In the genomic region with DNA sequence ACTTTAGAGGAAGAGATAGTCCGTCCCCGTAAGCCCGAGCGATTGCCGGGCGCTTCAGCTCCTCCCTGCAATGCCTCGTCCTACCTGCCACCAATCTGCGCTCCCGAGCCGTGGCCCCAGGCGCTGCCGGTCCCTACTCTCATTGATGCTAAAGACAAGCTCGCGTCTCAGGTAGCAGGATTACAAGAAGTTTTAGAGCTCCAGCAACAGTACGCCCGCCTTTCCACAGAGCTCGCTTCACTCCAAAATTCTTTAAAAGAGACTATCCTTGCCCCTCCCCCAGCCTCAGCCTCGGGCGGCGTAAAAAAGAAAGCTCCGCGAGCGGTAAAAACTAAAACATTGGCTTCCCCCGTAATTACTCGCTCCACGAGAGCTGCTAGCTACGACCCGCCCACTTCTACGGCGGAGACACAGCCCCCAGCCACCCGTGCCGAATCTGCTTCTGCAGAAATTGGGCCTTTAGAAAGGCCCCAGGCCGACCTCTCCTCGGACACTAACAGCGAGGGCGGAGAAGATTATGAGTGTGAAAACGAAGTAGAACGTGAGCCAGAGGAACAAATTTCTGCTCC, we compare ENCODE assay signal across 8 mouse cellular contexts. TPM values are rescaled to one million over a fixed set of nuclear protein-coding genes. Genes with fewer than 3 reads are reported as not detected.
A peak's percentile ranks its signal among the peaks of the same experiment; 100 is the strongest.
DNase-seq lines count a peak whose midpoint lies in the region; ATAC-seq and TF ChIP-seq lines count a peak whose summit lies in the region.

No protein-coding gene starts in this region.

- peak overlapping the region; percentile 86 for H3K4me2 ChIP-seq in forebrain, embryonic 11.5 days (ENCODE audit: low read depth, low read length, severe bottlenecking)
- H3K4me2 ChIP-seq in heart, postnatal 0 days (ENCODE audit: low read depth, low read length) = peak overlapping the region; percentile 96
- H3K4me2 ChIP-seq in neural tube, embryonic 14.5 days (ENCODE audit: low read depth, low read length) = peak overlapping the region; percentile 81

- DNase-seq in ES-CJ7 (ENCODE audit: low read depth, low spot score) = peak; percentile 81
- peak; percentile 43 for DNase-seq in c-Kit-positive CD71-negative TER-119-negative erythroid progenitor cells, embryonic 14.5 days (ENCODE audit: low read depth)
- DNase-seq in forebrain, embryonic 11.5 days (ENCODE audit: low spot score) = peak; percentile 85
- DNase-seq in heart, postnatal 0 days (ENCODE audit: low spot score) = peak; percentile 46
- DNase-seq in kidney, postnatal 25 days = peak; percentile 55 to 70
- DNase-seq in lung, adult 18-20 months = peak; percentile 45 to 57
- peak; percentile 80 for DNase-seq in testis, postnatal 10 days (ENCODE audit: low spot score)

- peak; percentile 19 for TF ChIP-seq CTCF in heart, postnatal 0 days (IDR thresholded peaks at IDR 0.05; ENCODE audit: low read depth)

- peak overlapping the region; percentile 73 for H3K9ac ChIP-seq in forebrain, embryonic 11.5 days (ENCODE audit: low read length)
- H3K9ac ChIP-seq in heart, postnatal 0 days (replicated peaks; ENCODE audit: low read depth, low read length) = peak overlapping the region; percentile 74
- peak overlapping the region; percentile 57 for H3K9ac ChIP-seq in neural tube, embryonic 14.5 days (replicated peaks; ENCODE audit: low read depth, low read length)

- peak overlapping the region; percentile 53 for H3K4me3 ChIP-seq in forebrain, embryonic 11.5 days (ENCODE audit: low read depth, low read length)
- peak overlapping the region; percentile 68 for H3K4me3 ChIP-seq in heart, postnatal 0 days (ENCODE audit: low read depth, low read length)
- peak overlapping the region; percentile 53 for H3K4me3 ChIP-seq in neural tube, embryonic 14.5 days (ENCODE audit: low read depth, low read length)

- H3K36me3 ChIP-seq in forebrain, embryonic 11.5 days (ENCODE audit: control insufficient read depth, insufficient read depth, low read length) = no peaks in the 10 kb centered on the region
- no peaks in the 10 kb centered on the region for H3K36me3 ChIP-seq in heart, postnatal 0 days (replicated peaks; ENCODE audit: control insufficient read depth, insufficient read depth, low read length)
- no peaks in the 10 kb centered on the region for H3K36me3 ChIP-seq in neural tube, embryonic 14.5 days (ENCODE audit: control insufficient read depth, insufficient read depth, low read length)

- H3K27me3 ChIP-seq in forebrain, embryonic 11.5 days (ENCODE audit: control insufficient read depth, insufficient read depth, low read length) = peaks cover 4% of the 10 kb centered on the region; the same call in 1 of the 2 replicates
- no peaks in the 10 kb centered on the region for H3K27me3 ChIP-seq in heart, postnatal 0 days (ENCODE audit: control insufficient read depth, insufficient read depth, low read length)
- H3K27me3 ChIP-seq in neural tube, embryonic 14.5 days (ENCODE audit: control insufficient read depth, insufficient read depth, low read length) = no peaks in the 10 kb centered on the region

- 0 out of 2 replicates have a peak, but pooled peaks cover 6% of the 10 kb centered on the region for H3K4me1 ChIP-seq in forebrain, embryonic 11.5 days (replicated peaks; ENCODE audit: control insufficient read depth, insufficient read depth, low read length)
- H3K4me1 ChIP-seq in heart, postnatal 0 days (ENCODE audit: control insufficient read depth, insufficient read depth) = no peaks in the 10 kb centered on the region
- peaks cover 7% of the 10 kb centered on the region for H3K4me1 ChIP-seq in neural tube, embryonic 14.5 days (ENCODE audit: control insufficient read depth, insufficient read depth, low read length)

- no peak for TF ChIP-seq EP300 in heart, postnatal 0 days (IDR thresholded peaks at IDR 0.05; ENCODE audit: low read depth)

- ATAC-seq in forebrain, embryonic 11.5 days (replicated peaks; ENCODE audit: low FRiP score) = peak; percentile 85
- peak; percentile 73 for ATAC-seq in heart, postnatal 0 days (ENCODE audit: insufficient read depth, low read depth)
- peak; percentile 57 for ATAC-seq in neural tube, embryonic 14.5 days (ENCODE audit: low read depth)

- WGBS in forebrain, embryonic 11.5 days = under 1% methylated on average over 38 of the region's 38 CpGs
- under 1% methylated on average over 38 of the region's 38 CpGs for WGBS in heart, postnatal 0 days
- under 1% methylated on average over 38 of the region's 38 CpGs for WGBS in neural tube, embryonic 14.5 days

- H3K27ac ChIP-seq in forebrain, embryonic 11.5 days (ENCODE audit: low read depth, low read length) = peak overlapping the region; percentile 72
- peak overlapping the region; percentile 90 for H3K27ac ChIP-seq in heart, postnatal 0 days (ENCODE audit: low read depth)
- H3K27ac ChIP-seq in neural tube, embryonic 14.5 days (ENCODE audit: low read depth, low read length) = peak overlapping the region; percentile 45; the same call in 1 of the 2 replicates

- no peaks in the 10 kb centered on the region for H3K9me3 ChIP-seq in forebrain, embryonic 11.5 days (ENCODE audit: control insufficient read depth, low read length)
- H3K9me3 ChIP-seq in heart, postnatal 0 days (replicated peaks; ENCODE audit: control insufficient read depth, low read length) = no peaks in the 10 kb centered on the region
- H3K9me3 ChIP-seq in neural tube, embryonic 14.5 days (ENCODE audit: control insufficient read depth, low read length) = no peaks in the 10 kb centered on the region

RNA-seq across cellular contexts. Expression of a gene that starts 9.9 kb away (rescaled TPM):
- polyA plus RNA-seq in forebrain, embryonic 11.5 days (2014; fragmentation: Nextera tagmentation; extraction: Ambion mirVana) = not detected in 2 replicates
- not detected in 2 replicates for total RNA-seq in heart, postnatal 0 days (2014; rRNA removed; ENCODE audit: low replicate concordance)
- not detected in 2 replicates for polyA plus RNA-seq in heart, postnatal 0 days (2015; fragmentation: Nextera tagmentation; extraction: Ambion mirVana)
- polyA plus RNA-seq in neural tube, embryonic 14.5 days (2014; fragmentation: Nextera tagmentation; extraction: Ambion mirVana) = not detected in 2 replicates

RNA-seq across cellular contexts. Expression of a gene that starts 12.8 kb away (rescaled TPM):
- not detected in 2 replicates for polyA plus RNA-seq in forebrain, embryonic 11.5 days (2014; fragmentation: Nextera tagmentation; extraction: Ambion mirVana)
- not detected in 2 replicates for total RNA-seq in heart, postnatal 0 days (2014; rRNA removed; ENCODE audit: low replicate concordance)
- polyA plus RNA-seq in heart, postnatal 0 days (2015; fragmentation: Nextera tagmentation; extraction: Ambion mirVana) = not detected in 2 replicates
- polyA plus RNA-seq in neural tube, embryonic 14.5 days (2014; fragmentation: Nextera tagmentation; extraction: Ambion mirVana) = not detected in 2 replicates

RNA-seq across cellular contexts. Expression of a gene that starts 19.2 kb away (rescaled TPM):
- polyA plus RNA-seq in forebrain, embryonic 11.5 days (2014; fragmentation: Nextera tagmentation; extraction: Ambion mirVana) = not detected in 2 replicates
- total RNA-seq in heart, postnatal 0 days (2014; rRNA removed; ENCODE audit: low replicate concordance) = not detected in 2 replicates
- not detected in 2 replicates for polyA plus RNA-seq in heart, postnatal 0 days (2015; fragmentation: Nextera tagmentation; extraction: Ambion mirVana)
- not detected in 2 replicates for polyA plus RNA-seq in neural tube, embryonic 14.5 days (2014; fragmentation: Nextera tagmentation; extraction: Ambion mirVana)

RNA-seq across cellular contexts. Expression of a gene that starts 26.0 kb away (rescaled TPM):
- not detected in 2 replicates for polyA plus RNA-seq in forebrain, embryonic 11.5 days (2014; fragmentation: Nextera tagmentation; extraction: Ambion mirVana)
- total RNA-seq in heart, postnatal 0 days (2014; rRNA removed; ENCODE audit: low replicate concordance) = not detected in 2 replicates
- not detected in 2 replicates for polyA plus RNA-seq in heart, postnatal 0 days (2015; fragmentation: Nextera tagmentation; extraction: Ambion mirVana)
- not detected in 2 replicates for polyA plus RNA-seq in neural tube, embryonic 14.5 days (2014; fragmentation: Nextera tagmentation; extraction: Ambion mirVana)

RNA-seq across cellular contexts. Expression of a gene that starts 43.2 kb away (rescaled TPM):
- not detected in 2 replicates for polyA plus RNA-seq in forebrain, embryonic 11.5 days (2014; fragmentation: Nextera tagmentation; extraction: Ambion mirVana)
- not detected in 2 replicates for total RNA-seq in heart, postnatal 0 days (2014; rRNA removed; ENCODE audit: low replicate concordance)
- polyA plus RNA-seq in heart, postnatal 0 days (2015; fragmentation: Nextera tagmentation; extraction: Ambion mirVana) = not detected in 2 replicates
- polyA plus RNA-seq in neural tube, embryonic 14.5 days (2014; fragmentation: Nextera tagmentation; extraction: Ambion mirVana) = not detected in 2 replicates

Comparison
In these comparisons a context has a peak if more than half of its experiments do, and no peak if none do; other contexts are left out.
1. Peak in every context shown above with its lines: DNase-seq, ATAC-seq, H3K4me3 ChIP-seq and H3K27ac ChIP-seq.